Mouse (Mus musculus): ENCODE data around the gene Supt4a.

GRCm38 (mm10) chr11:87708979-87709378 lies 28.4 kb upstream of the Supt4a start:
- TF ChIP-seq GATA1 (IDR thresholded peaks at IDR 0.05; ENCODE audit: borderline replicate concordance, low read length): no peak
- no peak for TF ChIP-seq FLI1 (IDR thresholded peaks at IDR 0.05; ENCODE audit: low read length)

All from megakaryocyte, embryonic 14.5 days (primary cell).